Mouse (Mus musculus) frontal cortex, postnatal 36 days (tissue): ENCODE data around the gene Ift140.

Source experiments
- DNase-seq, 2 experiments: peaks; one replicate each; pipeline ENCODE4 v3.0.0; 2022; ENCODE audit warnings: low spot score in 2 of 2

The Ift140 gene

DNA sequence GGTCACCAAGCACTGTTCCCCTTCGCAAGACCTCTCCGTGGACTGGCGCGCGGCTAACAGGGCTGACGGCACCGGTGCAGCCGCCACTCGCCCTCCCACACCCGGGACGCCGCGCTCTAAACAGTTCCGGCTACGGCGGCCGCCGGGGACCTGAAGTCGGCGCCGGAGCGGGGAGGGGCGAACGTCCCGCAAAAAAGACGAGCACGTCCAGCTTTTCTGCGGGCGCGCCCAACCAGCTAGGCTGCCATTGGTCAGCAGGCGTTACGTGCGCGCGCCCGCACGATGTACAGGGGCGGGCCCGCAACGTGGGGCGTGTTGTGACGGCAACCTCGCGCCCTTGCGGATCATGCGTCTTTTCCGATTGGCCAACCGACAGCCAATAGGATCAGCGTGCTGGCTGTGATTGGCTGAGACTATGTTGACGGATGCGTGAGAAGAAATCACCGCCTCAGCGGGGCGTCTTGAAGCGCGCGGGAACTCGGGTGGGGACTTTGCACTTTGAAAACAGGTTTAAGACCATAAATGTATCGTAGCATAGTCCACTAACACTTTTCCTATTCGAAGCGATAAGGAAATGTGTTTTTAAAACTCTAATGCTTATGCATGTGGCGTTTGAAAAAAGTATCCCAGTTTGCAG lies at the start of gene Ift140, which contains the start of gene Cramp1l:
Gene Ift140, plus strand, starts transcription at position 431 of the 637 bp plus-strand sequence.
Gene Cramp1l, minus strand, starts transcription at position 134 of the 637 bp plus-strand sequence.
- peak; percentile 97 to 100 for DNase-seq

DNA sequence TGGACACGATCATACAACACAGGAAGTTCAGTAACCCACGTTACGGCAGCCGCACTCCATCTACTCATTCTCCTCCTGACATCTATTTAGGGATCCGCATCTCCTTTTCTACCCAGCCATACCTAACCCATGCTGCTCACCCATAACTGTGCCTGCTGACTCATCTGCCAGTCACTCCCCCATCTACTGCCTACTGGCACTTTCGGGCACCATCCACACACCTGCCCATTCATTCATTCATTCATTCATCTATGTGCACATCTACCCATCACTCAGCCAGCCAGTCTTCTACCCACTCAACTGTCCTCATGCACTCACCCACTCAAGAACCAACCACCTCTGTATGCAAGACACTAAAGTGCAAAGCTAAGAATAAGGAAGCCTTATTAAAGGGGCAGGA lies 28.7 kb upstream of the Ift140 start:
- peak; percentile 36 to 43 for DNase-seq

DNA sequence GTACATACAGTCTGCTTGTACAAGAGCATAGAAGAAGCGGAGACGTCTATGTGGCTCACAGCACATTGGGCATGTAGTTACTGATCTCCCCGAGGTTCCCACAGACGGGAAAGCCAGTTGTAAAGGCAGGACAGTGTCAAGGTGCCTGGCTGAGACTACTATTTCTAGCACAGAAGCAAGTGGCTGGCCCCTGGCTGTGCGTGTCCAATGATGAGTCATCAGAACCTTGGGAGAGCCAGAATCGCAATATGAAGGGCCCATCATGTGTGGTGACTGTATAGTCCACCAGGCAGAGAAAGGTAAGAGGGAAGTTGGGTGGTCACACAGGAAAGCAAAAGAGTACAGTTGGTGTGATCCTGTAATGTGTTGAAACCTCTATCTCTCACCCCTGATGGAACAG lies 21.2 kb upstream of the Ift140 start:
- DNase-seq, result no peak

DNA sequence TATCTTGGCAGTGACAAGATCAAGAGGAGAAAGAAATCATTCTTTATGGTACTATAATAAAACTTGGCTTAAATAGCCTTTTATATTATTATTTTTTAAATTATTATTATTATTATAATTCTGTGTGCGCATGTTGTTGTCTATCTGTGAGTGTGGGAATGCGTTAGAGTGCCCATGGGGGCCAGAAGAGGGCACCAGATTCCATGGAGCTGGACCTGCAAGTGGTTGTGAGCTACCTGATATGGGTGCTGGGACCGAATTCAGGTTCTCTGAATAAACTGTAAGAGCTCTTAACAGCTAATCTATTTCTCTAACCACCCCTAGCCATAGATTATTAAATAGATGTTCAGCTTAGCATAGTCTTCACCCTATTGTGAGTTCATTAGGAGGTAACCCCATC lies 10.8 kb upstream of the Ift140 start:
- DNase-seq, result no peak

DNA sequence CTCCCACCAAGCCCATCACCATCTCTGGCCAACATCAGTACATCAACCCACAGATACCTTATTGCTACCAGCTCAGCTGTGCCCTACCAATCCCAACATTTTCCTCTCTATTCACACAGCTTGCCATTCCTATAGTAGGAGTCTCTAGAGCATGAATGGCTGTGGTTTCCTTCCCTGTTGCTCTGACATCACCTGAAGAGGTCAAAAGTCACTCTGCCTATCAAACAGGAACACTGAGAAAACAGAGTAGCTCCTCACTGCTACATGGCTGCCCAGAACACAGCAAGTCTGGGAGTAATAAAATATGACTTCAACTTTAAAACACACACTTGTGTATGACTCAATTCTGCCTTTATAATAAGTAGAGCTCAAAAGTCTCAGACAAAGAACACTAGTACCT lies 8.4 kb upstream of the Ift140 start:
- no peak for DNase-seq

DNA sequence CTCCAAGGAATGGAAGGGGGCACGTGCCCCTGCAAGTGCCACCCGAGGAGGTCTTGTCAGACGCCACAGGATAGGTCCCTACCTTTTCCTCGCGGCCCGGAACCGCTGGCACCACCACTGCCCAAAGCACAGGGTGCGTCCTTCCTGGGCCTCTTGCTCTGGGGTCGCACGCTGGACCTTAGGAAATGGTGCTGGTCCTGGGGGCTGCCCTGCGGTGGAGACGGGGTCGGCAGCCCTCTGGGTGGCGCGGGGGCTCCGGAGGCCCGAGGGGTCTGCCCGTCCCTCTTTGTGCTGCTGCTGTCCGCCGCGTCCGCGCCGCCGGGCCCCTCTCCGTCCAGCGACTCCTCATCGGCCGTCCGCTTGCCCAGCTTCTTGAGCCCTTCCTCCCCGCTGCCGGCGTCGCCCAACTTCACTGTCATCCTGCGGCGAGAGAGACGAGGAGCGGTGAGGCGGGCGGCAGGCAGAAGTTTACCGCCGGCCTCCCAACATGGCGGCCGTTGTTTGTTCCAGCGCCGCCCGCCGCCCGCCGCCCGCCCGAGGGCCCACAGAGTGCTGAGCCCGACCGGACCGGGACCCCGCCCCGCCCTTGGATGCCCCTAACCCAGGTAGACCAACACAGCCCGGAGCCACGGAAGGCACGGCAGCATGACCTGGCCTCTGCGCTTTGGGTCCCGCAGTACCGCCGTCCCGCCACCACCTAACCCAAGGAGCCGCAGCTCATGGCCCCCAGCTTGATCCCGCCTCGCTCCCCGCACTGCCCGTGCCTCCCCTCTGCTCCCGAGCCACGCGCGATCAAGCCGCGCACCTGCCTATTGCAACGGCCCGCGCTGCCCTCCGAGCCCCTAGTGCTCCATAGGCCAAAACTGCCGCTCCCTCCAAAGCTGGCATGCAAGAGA lies 2.0 kb upstream of the Ift140 start:
- peak; percentile 5 for DNase-seq

DNA sequence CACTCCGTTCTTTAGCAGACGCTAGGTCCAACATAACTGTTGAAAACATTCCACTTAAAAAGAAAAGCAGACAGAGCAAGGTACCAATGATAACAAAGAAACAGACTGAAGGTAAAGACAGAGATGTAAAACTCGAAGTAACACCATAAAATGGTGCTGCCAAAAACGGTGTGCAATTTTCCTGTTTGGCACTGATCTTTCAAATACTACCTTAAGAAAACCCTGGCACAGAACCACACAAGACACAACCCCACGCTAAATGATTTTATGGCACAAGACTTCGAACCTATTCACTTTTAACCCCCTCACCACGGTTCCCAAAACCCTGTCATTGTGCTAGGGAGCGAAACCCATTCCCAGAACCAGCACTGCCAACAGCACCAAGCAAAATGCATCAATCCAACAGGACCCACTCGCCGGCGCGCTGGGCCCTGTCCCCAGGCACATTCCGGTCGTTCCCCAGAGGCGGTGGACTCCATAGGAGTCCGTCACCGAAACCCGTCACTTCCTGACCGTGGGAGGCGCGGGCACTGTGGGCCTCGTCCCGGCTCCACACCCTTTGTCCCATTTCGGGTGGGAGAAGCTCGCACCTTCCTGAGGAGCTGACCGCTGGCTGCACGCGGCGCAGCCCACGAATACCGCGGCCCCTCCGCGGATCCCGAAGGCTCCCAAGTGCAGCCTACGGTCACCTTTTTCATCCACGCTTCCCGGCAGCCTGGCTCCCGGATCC lies 879 bp upstream of the Ift140 start:
- DNase-seq, result peak; percentile 47 to 50

DNA sequence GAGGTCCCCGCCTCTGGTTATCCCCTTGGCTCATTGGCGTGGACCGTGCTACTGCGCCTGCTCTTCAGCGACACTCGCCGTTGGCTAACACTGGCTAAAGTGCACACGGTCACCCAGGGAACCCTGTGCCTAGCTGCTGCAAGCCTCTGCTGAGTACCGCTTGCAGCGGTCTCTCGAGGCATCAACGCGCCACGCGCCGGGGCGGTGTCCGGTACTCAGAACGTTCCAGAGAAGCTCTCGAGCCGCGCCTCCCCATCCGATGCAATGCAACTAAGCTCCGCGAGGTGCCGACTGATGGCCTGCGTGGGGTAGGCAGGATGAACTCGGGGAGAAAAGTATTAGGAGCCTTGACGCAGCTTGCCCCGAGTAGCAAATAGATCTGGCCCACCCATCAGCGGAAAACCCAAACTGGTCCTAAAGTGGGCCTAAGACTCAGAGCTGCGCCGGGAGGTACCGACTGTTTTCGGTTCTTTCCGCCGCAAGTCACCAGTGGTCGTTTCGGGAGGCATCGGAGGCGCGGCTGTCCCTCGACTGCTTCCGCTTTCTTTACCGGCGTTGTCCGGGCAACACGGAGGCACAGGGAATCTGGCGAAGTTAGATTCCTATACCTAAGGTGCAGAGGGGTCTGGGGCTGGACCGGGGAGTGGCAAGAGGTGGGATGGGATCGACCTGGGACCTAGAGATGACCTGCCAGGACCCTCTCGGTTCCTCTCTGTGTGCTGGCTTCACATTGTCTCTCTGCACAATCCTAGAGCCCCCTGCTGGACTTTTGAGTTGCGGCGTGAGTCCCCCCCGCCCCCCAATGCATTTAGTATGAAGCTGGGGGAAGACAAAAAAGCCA lies 627 bp downstream of the Ift140 start:
- DNase-seq, result peak; percentile 12 to 80

DNA sequence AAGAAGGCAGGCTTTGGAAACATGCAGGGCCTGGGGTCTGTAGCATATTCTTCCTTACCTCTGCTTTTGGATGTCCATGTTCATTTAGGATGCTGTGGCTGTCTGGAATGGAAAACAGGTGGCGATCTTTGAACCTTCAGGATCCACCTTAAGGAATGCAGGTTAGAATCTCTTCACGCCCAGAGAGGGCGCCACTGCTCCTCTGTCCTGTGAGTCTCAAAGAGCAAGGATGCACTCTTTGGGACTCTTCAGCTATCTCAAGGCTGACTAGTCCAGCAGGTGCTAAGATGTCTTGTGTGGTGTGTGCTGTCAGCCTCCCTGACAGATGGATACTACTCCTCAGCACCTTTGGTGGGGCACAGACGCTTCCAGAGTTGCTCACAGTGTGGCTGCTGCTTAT lies 20.3 kb downstream of the Ift140 start:
- no peak for DNase-seq

DNA sequence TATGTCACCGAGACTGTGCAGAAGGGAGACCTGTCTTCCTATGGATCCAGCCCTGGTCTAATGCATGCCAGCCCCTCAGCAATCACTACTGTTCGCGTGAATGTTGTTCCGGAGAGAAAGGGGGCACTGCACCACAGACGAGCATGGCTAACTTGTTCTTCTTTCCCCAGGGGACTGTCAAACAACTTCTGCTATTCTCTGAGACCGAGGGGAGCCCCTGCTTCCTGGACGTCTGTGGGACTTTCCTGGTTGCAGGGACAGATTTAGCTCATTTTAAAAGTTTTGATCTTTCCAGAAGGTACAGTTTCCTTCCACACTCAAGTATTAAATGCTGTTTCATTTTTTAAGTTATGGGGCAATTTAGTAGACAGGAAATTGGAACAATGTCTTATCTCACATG lies 29.0 kb downstream of the Ift140 start:
- no peak for DNase-seq

DNA sequence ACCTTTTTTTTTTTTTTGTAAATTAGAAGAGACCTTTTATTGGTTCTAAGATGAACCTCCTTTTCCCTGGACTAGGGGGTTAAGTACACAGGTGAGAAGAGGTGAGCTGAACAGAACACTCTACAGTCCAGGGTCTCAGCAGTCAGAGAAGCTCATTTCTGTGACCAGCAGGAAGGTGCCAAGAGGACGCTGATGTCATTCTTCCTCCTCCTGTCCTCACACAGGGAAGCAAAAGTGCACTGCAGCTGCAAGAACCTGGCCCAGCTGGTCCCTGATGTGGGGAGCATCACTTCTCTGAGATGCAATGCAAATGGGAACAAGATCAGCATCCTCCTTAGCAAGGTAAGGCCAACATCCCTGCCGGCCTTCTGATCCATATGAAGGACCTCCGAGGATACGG lies 29.4 kb downstream of the Ift140 start:
- DNase-seq, result no peak

DNA sequence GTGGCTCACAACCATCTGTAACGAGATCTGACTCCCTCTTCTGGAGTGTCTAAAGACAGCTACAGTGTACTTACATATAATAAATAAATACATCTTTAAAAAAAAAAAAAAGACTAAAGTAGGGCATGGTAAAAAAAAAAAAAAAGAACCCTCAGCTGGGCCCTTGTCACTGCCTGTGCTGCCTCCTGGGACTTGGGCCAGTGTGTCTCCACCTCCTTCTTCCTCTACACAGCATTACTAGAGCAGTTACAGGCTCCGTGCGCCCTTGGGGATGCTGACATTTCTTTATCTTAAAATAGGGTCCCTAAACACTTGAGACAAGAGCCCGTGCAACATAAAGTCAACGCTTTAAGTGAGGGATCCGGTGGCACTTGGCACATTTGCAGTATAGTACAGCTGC lies 31.3 kb downstream of the Ift140 start:
- DNase-seq, result peak in 1 of 2 experiments; percentile 3

DNA sequence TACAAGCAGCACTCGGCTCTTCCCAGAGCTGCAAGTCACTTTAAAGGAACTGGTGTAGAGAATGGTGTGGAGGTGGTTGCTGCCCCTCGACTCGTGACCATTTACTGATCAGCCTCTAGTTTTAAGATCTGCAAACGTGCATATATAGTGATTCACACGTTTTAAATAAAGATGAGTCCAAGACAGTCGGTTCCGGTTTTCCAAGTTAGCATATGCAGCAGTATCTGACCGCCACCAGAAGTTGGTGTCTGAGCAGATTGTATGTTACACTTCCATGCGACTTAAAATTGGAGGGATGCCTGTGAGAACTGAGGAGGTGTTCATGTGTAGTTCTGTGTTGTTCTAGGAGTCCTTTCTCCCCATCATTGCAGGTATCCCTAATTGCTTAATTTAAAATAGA lies 37.4 kb downstream of the Ift140 start:
- peak in 1 of 2 experiments; percentile 48 for DNase-seq

DNA sequence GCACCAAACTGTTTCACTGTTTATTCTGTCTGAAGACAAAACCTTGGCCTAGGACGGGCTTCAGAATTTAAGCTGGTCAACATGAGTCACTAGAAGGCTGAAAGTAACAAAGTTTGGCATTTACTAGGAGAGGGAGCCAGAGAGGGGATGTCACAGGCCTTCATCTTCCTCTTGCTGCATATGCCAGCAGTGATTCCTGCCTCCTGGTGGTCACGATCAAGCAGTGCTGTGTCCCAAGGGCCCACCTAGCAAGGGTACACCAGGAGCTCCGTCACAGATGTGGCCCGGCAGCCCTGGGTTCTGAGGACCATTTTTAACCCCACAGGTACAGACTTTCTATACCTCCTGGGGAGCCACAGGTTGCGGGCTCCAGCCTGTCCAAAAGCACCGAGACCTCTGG lies 41.2 kb downstream of the Ift140 start:
- DNase-seq, result no peak

DNA sequence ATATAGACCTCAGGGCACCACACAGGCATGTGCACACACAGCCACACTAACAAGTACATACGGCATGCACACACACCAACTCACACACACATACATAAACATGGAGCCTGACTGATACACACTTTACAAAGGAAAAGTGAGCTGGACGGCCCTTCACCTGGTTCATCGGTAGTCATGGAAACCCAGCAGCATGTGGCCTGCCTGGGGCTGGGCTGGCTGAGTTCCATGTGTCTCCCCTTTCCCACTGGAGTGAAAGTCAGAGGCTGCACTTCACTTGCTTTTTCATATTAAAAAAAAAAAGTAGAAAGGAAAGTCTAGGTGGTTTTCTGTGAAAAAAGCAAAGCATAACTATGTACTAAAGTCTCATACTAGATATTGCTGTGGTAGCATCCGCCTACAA lies 47.4 kb downstream of the Ift140 start:
- no peak for DNase-seq

DNA sequence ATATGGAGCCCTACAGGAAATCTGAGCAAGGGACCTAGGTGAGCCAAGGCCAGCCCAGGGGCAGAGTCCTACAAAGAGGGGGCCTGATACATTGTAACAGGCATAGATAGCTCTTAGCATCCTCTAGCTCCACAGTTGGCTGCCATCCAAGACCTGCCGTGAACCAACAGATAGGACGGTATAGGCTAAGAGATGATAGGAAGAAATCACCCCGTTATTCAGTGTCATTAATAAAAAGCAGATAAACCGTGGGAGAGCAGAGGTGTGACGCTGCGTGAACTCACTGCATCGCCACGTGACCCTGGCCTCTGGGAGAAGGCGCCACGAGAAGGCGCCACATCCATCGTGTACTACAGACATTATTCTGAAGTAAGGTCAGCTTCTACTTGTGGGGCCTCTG lies 48.0 kb downstream of the Ift140 start:
- no peak for DNase-seq

DNA sequence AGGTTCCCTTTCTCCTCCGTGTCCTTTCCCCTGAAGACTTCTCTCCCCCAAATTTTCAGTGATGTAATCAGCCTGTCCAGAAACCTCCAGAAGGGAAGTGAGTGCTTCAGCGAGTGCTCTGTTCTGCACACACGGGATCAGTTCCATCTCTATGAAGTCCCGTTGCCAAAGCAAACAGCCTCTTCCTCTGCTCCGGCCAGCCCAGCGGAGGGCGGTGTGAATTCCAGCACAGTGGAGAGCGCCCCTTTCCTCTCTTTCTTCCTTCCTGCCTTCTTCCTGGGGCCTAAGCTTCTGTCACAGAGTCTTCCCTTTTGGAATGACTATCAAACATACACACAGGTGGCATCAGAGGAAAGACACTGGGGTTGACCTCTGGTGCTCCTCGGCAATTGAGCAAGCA lies 48.5 kb downstream of the Ift140 start:
- no peak for DNase-seq

DNA sequence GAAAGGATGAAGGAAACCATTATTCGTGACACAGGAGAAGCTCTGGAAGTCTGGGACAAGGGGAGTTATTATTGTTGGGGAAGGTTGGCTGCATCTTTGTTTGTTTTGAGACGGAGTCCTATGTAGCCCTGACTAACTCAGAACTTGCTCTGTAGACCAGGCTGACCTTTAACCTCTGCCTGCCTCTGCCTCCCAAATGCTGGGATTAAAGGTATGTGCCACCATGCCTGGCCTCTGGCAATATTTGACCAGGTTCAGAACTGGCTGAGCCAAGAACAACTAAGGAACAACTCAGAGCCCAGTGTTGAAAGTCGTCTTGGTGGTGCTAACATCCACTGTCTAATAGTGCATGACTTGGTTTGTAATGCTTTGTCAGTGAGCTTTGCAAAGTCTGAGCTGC lies 49.3 kb downstream of the Ift140 start:
- DNase-seq, result no peak

DNA sequence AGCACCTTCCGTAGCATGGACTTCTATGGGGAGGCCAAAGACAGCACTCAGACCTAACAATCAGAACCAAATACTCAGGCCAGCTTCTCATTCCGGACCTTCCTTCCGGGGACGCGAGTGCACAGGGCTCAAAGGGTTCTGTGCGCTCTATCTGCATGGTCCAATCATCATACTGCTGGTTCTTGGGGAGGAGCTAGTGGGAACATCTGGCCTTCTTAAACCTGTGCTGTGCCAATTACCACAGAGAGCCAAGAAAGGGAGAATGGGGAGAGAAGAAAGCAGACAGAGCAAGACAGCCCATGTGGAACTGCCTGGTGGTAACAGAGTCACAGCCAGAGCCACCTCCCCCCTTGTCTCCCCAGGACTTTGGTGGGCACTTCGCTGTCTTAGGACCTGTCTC lies 50.7 kb downstream of the Ift140 start:
- no peak for DNase-seq

DNA sequence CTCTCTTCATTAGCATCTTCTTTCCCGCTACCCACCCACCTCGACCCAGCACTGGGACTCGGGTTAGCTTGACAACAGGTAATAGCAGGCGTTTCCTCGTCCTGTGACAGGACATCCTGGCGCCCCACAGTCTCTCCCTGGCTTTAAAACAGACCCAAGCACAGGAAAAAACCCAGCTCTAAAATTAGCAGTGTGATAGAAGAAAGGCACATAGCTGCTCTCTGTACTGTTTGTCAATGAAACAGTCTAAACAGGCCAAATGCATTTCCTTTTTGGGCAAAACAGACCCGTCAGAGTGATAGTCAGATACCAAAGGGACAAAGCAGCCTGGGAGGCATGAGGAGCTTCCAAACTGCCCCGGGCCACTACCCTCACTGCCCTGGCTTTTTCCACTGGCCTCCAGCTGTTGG lies 51.6 kb downstream of the Ift140 start:
- no peak for DNase-seq

DNA sequence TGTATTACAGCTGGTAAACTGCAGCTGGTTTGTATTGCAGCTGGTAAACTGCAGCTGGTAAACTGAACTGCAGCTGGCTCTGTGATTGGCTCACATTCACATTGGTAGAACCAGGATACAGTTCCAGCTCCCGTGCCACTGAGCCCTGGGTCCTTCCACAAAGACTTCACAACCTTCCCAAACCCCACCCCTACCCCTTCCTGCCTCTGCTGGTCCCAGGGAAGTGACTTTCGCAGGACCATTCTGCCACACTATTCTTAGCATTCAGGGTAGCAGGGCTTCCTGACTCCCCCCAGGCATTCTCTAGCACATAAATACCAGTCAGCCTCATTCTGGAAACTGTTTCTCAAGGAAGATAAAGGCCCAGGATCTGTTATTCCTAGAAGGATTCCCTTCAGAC lies 52.8 kb downstream of the Ift140 start:
- DNase-seq, result no peak

DNA sequence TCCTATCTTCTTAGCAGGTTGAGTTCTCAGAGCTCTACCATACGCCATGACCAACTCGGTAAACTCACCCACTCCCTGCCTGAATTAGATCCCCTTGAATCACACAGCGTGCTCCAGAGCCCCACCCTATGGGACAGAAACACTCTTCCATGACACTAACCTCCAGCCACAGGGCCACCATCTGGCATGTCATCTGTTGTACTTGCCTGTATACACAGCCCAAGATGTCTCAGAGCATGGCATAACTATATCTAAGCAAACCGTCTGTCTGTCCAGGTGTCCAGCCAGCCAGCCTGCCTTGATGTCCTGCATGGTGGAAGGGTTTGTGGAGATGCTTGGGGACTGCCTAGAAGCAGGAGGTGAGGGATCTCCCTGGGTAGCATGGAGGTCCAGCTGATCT lies 61.0 kb downstream of the Ift140 start:
- DNase-seq, result peak in 1 of 2 experiments; percentile 22
